Mouse (Mus musculus): Measurements from ENCODE around the gene Pde8a. TPM values are rescaled to one million over a fixed set of nuclear protein-coding genes. Genes with fewer than 3 reads are reported as not detected.

Gene Pde8a
- polyA plus RNA-seq, 1 experiment from 2014 or later, result 3.5 TPM

DNA sequence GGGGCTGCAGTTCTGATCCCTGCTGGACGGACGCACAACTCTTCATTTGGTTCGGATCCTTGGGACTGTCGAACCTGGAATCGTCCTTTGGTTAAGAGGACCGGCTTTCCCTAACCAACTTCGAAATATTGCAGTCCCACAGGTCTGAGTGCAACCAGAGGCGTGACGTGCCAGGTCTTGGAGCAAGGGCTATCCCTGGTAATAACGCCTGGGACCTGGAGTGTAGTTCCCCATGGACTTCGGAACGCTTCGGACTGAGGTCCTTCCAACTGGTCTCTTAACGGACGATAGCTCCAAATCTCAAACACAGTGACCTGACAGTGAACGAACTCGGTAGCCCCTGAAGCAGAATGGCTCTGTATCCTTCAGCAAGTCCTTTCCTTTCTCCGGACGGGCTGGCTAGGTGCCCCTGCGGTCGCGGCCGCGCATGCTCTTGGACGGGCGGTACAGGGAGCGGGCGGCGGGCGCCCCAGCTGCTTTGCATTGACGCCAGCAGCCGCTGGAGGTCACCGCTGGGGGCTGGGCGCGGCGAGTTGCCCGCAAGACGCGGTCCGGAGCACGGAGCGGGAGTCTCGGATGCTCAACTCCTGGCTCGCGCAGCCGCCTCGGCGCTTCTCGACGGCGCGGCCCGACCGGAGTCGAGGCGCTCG lies 574 bp upstream of the Pde8a start:
- Histone ChIP-seq H3K4me3 (ENCODE audit: low read depth, low read length) (peak overlapping the region; percentile 38), H3K9ac (ENCODE audit: low read length) (peak overlapping the region; percentile 37), H3K9me3 (ENCODE audit: control insufficient read depth, low read length) (no peaks in the 10 kb centered on the region), H3K36me3 (ENCODE audit: control insufficient read depth, insufficient read depth, low read length) (no peaks in the 10 kb centered on the region), H3K27me3 (ENCODE audit: control insufficient read depth, insufficient read depth, low read length) (peaks cover 27% of the 10 kb centered on the region), H3K4me1 (ENCODE audit: control insufficient read depth, insufficient read depth, low read length) (peaks cover 6% of the 10 kb centered on the region; the same call in 1 of the 2 replicates), H3K27ac (replicated peaks; ENCODE audit: low read depth, low read length) (0 out of 2 replicates have a peak overlapping the region, but pooled peaks have one; percentile 47), H3K4me2 (ENCODE audit: low read depth, severe bottlenecking) (peak overlapping the region; percentile 66)
- DNase-seq (ENCODE audit: low spot score) (peak; percentile 94), ATAC-seq (ENCODE audit: insufficient number of reproducible peaks, low FRiP score, low TSS enrichment, low read depth) (peak; percentile 84)
- WGBS, result under 1% methylated on average over 57 of the region's 57 CpGs

- Histone ChIP-seq H3K4me2 (ENCODE audit: low read depth, severe bottlenecking) (peak overlapping the region; percentile 66), H3K4me1 (ENCODE audit: control insufficient read depth, insufficient read depth, low read length) (peaks cover 6% of the 10 kb centered on the region; the same call in 1 of the 2 replicates), H3K9ac (ENCODE audit: low read length) (no peak overlapping the region; the same call in 1 of the 2 replicates), H3K27me3 (ENCODE audit: control insufficient read depth, insufficient read depth, low read length) (peaks cover 27% of the 10 kb centered on the region), H3K9me3 (ENCODE audit: control insufficient read depth, low read length) (no peaks in the 10 kb centered on the region), H3K36me3 (ENCODE audit: control insufficient read depth, insufficient read depth, low read length) (no peaks in the 10 kb centered on the region), H3K4me3 (ENCODE audit: low read depth, low read length) (peak overlapping the region; percentile 38), H3K27ac (replicated peaks; ENCODE audit: low read depth, low read length) (no peak overlapping the region)
- ATAC-seq (ENCODE audit: insufficient number of reproducible peaks, low FRiP score, low TSS enrichment, low read depth) (no peak), DNase-seq (ENCODE audit: low spot score) (peak; percentile 54)
- 4% methylated on average over 40 of the region's 40 CpGs for WGBS
Observed at GRCm38 (mm10) chr7:81214153-81214907, 934 bp downstream of the Pde8a start.

GRCm38 (mm10) chr7:81215950-81216349 lies 2.6 kb downstream of the Pde8a start:
- Histone ChIP-seq H3K9me3 (ENCODE audit: control insufficient read depth, low read length) (no peaks in the 10 kb centered on the region), H3K4me3 (ENCODE audit: low read depth, low read length) (no peak overlapping the region), H3K4me2 (ENCODE audit: low read depth, severe bottlenecking) (no peak overlapping the region), H3K9ac (ENCODE audit: low read length) (no peak overlapping the region), H3K36me3 (ENCODE audit: control insufficient read depth, insufficient read depth, low read length) (no peaks in the 10 kb centered on the region), H3K27me3 (ENCODE audit: control insufficient read depth, insufficient read depth, low read length) (peaks cover 27% of the 10 kb centered on the region), H3K27ac (replicated peaks; ENCODE audit: low read depth, low read length) (no peak overlapping the region), H3K4me1 (ENCODE audit: control insufficient read depth, insufficient read depth, low read length) (peaks cover 6% of the 10 kb centered on the region; the same call in 1 of the 2 replicates)
- 74% methylated on average over 1 of the region's 1 CpGs for WGBS
- no peak for ATAC-seq (ENCODE audit: insufficient number of reproducible peaks, low FRiP score, low TSS enrichment, low read depth)
- no peak for DNase-seq (ENCODE audit: low spot score)

- no peak for ATAC-seq (ENCODE audit: insufficient number of reproducible peaks, low FRiP score, low TSS enrichment, low read depth)
- no peak for DNase-seq (ENCODE audit: low spot score)
- Histone ChIP-seq H3K9ac (ENCODE audit: low read length) (no peak overlapping the region), H3K36me3 (ENCODE audit: control insufficient read depth, insufficient read depth, low read length) (no peaks in the 10 kb centered on the region), H3K4me3 (ENCODE audit: low read depth, low read length) (no peak overlapping the region), H3K4me1 (ENCODE audit: control insufficient read depth, insufficient read depth, low read length) (no peaks in the 10 kb centered on the region), H3K27ac (replicated peaks; ENCODE audit: low read depth, low read length) (no peak overlapping the region), H3K4me2 (ENCODE audit: low read depth, severe bottlenecking) (no peak overlapping the region), H3K27me3 (ENCODE audit: control insufficient read depth, insufficient read depth, low read length) (peaks cover 8% of the 10 kb centered on the region; the same call in 1 of the 2 replicates), H3K9me3 (ENCODE audit: control insufficient read depth, low read length) (no peaks in the 10 kb centered on the region)
- WGBS, result 62% methylated on average over 7 of the region's 7 CpGs
Observed at GRCm38 (mm10) chr7:81219321-81219720, 5.9 kb downstream of the Pde8a start.

- no peak overlapping the region for H3K4me2 ChIP-seq (ENCODE audit: low read depth, severe bottlenecking)
- ATAC-seq (ENCODE audit: insufficient number of reproducible peaks, low FRiP score, low TSS enrichment, low read depth), result no peak
- H3K27me3 ChIP-seq (ENCODE audit: control insufficient read depth, insufficient read depth, low read length), result 0 out of 2 replicates have a peak, but pooled peaks cover under 1% of the 10 kb centered on the region
- H3K4me1 ChIP-seq (ENCODE audit: control insufficient read depth, insufficient read depth, low read length), result no peaks in the 10 kb centered on the region
- no peak for DNase-seq (ENCODE audit: low spot score)
- H3K27ac ChIP-seq (replicated peaks; ENCODE audit: low read depth, low read length), result no peak overlapping the region
- no peak overlapping the region for H3K4me3 ChIP-seq (ENCODE audit: low read depth, low read length)
- H3K36me3 ChIP-seq (ENCODE audit: control insufficient read depth, insufficient read depth, low read length), result no peaks in the 10 kb centered on the region
- H3K9ac ChIP-seq (ENCODE audit: low read length), result no peak overlapping the region
- no peaks in the 10 kb centered on the region for H3K9me3 ChIP-seq (ENCODE audit: control insufficient read depth, low read length)
- 87% methylated on average over 3 of the region's 3 CpGs for whole genome bisulfite sequencing
Observed at GRCm38 (mm10) chr7:81220381-81220780, 7.0 kb downstream of the Pde8a start.

DNA sequence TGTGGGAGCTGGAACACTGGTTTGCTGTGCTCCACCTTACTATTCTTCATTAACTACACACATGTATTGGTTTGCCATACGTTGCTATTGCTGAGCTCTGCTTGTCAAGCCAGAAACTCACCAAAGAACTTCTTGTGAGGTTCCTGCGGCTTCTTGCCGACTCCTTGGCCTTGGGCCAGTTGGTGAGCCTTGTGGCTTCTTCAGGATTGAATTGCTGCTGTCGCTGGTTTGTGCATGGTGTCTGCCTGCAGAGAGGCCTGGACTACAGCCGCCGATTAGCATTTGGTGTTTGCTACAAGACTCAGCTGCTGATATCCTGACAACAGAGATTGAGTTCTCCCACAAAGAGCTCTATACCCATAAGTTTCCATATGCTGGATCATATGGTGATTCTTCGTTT lies 10.9 kb downstream of the Pde8a start:
- H3K9ac ChIP-seq (ENCODE audit: low read length), result no peak overlapping the region
- no peak for DNase-seq (ENCODE audit: low spot score)

GRCm38 (mm10) chr7:81230091-81230792 lies 16.8 kb downstream of the Pde8a start:
- Histone ChIP-seq H3K4me3 (ENCODE audit: low read depth, low read length) (no peak overlapping the region), H3K4me1 (ENCODE audit: control insufficient read depth, insufficient read depth, low read length) (no peaks in the 10 kb centered on the region), H3K9ac (ENCODE audit: low read length) (no peak overlapping the region), H3K36me3 (ENCODE audit: control insufficient read depth, insufficient read depth, low read length) (no peaks in the 10 kb centered on the region), H3K27ac (replicated peaks; ENCODE audit: low read depth, low read length) (no peak overlapping the region), H3K4me2 (ENCODE audit: low read depth, severe bottlenecking) (no peak overlapping the region), H3K9me3 (ENCODE audit: control insufficient read depth, low read length) (no peaks in the 10 kb centered on the region), H3K27me3 (ENCODE audit: control insufficient read depth, insufficient read depth, low read length) (no peaks in the 10 kb centered on the region)
- ATAC-seq (ENCODE audit: insufficient number of reproducible peaks, low FRiP score, low TSS enrichment, low read depth), result no peak
- 87% methylated on average over 7 of the region's 7 CpGs for WGBS
- no peak for DNase-seq (ENCODE audit: low spot score)

More for the DNA sequence above, 10.9 kb downstream of the Pde8a start:
- no peak for ATAC-seq (ENCODE audit: insufficient number of reproducible peaks, low FRiP score, low TSS enrichment, low read depth)
- Histone ChIP-seq H3K4me3 (ENCODE audit: low read depth, low read length) (no peak overlapping the region), H3K27me3 (ENCODE audit: control insufficient read depth, insufficient read depth, low read length) (no peaks in the 10 kb centered on the region), H3K4me2 (ENCODE audit: low read depth, severe bottlenecking) (no peak overlapping the region), H3K4me1 (ENCODE audit: control insufficient read depth, insufficient read depth, low read length) (no peaks in the 10 kb centered on the region), H3K27ac (replicated peaks; ENCODE audit: low read depth, low read length) (no peak overlapping the region), H3K36me3 (ENCODE audit: control insufficient read depth, insufficient read depth, low read length) (no peaks in the 10 kb centered on the region), H3K9me3 (ENCODE audit: control insufficient read depth, low read length) (no peaks in the 10 kb centered on the region)
- WGBS, result 90% methylated on average over 7 of the region's 7 CpGs

DNA sequence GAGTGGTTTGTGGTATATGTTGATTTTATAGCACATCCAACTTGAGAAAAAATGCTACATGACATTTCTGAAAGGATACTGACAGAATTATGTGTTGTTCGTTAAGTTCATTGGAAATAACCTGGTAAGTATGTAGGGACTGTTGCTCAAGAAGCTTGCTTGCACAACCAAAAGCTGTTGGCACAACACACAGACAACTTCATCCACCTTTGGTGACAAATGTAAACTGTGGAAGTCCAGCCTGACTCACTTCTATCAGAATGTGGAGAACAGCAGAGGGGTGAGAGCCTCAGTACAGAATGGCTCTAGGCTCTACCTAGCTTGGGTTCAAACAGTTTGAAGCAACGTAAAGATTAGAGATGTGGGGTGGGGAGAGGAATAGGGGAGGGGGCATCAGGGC lies 19.3 kb downstream of the Pde8a start:
- ATAC-seq (ENCODE audit: insufficient number of reproducible peaks, low FRiP score, low TSS enrichment, low read depth) (no peak), DNase-seq (ENCODE audit: low spot score) (no peak)
- Histone ChIP-seq H3K4me2 (ENCODE audit: low read depth, severe bottlenecking) (no peak overlapping the region), H3K36me3 (ENCODE audit: control insufficient read depth, insufficient read depth, low read length) (no peaks in the 10 kb centered on the region), H3K9ac (ENCODE audit: low read length) (no peak overlapping the region), H3K4me3 (ENCODE audit: low read depth, low read length) (no peak overlapping the region), H3K27ac (replicated peaks; ENCODE audit: low read depth, low read length) (no peak overlapping the region), H3K4me1 (ENCODE audit: control insufficient read depth, insufficient read depth, low read length) (no peaks in the 10 kb centered on the region), H3K9me3 (ENCODE audit: control insufficient read depth, low read length) (no peaks in the 10 kb centered on the region), H3K27me3 (ENCODE audit: control insufficient read depth, insufficient read depth, low read length) (no peaks in the 10 kb centered on the region)
- 86% methylated on average over 2 of the region's 2 CpGs for WGBS
